In genomic region chr9:70037988-70038387, GRCm38 (mm10) we compare ENCODE assay signal across 25 mouse cellular contexts. TPM values are rescaled to one million over a fixed set of nuclear protein-coding genes. Genes with fewer than 3 reads are reported as not detected.
"Had no signal": no experiment of that assay in that cellular context is flagged by ENCODE, and none has a peak within 500 bp of the region (broad histone marks: within the 10 kb centered on the region; RNA-seq: fewer than 3 reads in every experiment).

Gene Gcnt3 (minus strand): TSS chr9:70038088.

- H3K36me3 ChIP-seq: heart, embryonic 10.5 days; heart, embryonic 12.5 days; hindbrain, embryonic 10.5 days; hindbrain, embryonic 12.5 days; limb, embryonic 13.5 days; limb, embryonic 15.5 days had no signal

- H3K9ac ChIP-seq: heart, embryonic 12.5 days; hindbrain, embryonic 12.5 days; hindbrain, embryonic 14.5 days; limb, embryonic 13.5 days; limb, embryonic 15.5 days had no signal

- ATAC-seq: hindbrain, embryonic 16.5 days had no signal

- H3K27ac ChIP-seq: gastrocnemius, adult 2 months; heart, embryonic 10.5 days; hindbrain, embryonic 10.5 days; hindbrain, embryonic 12.5 days; hindbrain, embryonic 14.5 days; limb, embryonic 13.5 days; limb, embryonic 15.5 days had no signal

- H3K4me3 ChIP-seq: gastrocnemius, adult 2 months; heart, embryonic 10.5 days; heart, embryonic 12.5 days; hindbrain, embryonic 10.5 days; hindbrain, embryonic 12.5 days; limb, embryonic 13.5 days; limb, embryonic 15.5 days had no signal

- DNase-seq: gastrocnemius, adult 2 months; gastrocnemius, postnatal 10 days; gastrocnemius, postnatal 25 days; heart, adult 18-20 months; heart, postnatal 10 days; heart, postnatal 4 days; kidney, adult 18-20 months; kidney, adult 8-10 months; kidney, postnatal 10 days; kidney, postnatal 25 days; kidney, postnatal 4 days; layer of hippocampus, adult 9-11 months; layer of hippocampus, postnatal 36 days; left cerebral cortex, postnatal 4 days had no signal

- H3K9me3 ChIP-seq: heart, embryonic 10.5 days; hindbrain, embryonic 12.5 days; limb, embryonic 13.5 days; limb, embryonic 15.5 days had no signal

- H3K4me2 ChIP-seq: heart, embryonic 12.5 days; hindbrain, embryonic 12.5 days; hindbrain, embryonic 14.5 days; limb, embryonic 13.5 days; limb, embryonic 15.5 days had no signal

- H3K4me1 ChIP-seq: hindbrain, embryonic 10.5 days; hindbrain, embryonic 12.5 days; limb, embryonic 13.5 days; limb, embryonic 15.5 days had no signal

- H3K27me3 ChIP-seq: hindbrain, embryonic 12.5 days; limb, embryonic 13.5 days; limb, embryonic 15.5 days had no signal

RNA-seq across cellular contexts. Expression of gene Gcnt3, which starts in this region (rescaled TPM):
- polyA plus RNA-seq: frontal cortex, adult 2 months; heart, embryonic 10.5 days; heart, embryonic 12.5 days; heart, embryonic 14.5 days; hindbrain, embryonic 10.5 days; hindbrain, embryonic 12.5 days; hindbrain, embryonic 14.5 days; hindbrain, embryonic 16.5 days; limb, embryonic 11.5 days had no signal
